Mouse (Mus musculus): ENCODE measurements around the gene Sacs. TPM values are rescaled to one million over a fixed set of nuclear protein-coding genes. Genes with fewer than 3 reads are reported as not detected.
"Not testable (repeated sequence)": the region's sequence is repeated elsewhere in the genome, so short reads cannot be mapped to it uniquely, and the experiment has no call there.

Gene Sacs
- polyA plus RNA-seq, 1 experiment: 0.02 TPM

- TF ChIP-seq GATA1 (IDR thresholded peaks at IDR 0.05; ENCODE audit: low read length): no peak
- TF ChIP-seq TAL1 (IDR thresholded peaks at IDR 0.05; ENCODE audit: low read length): no peak
- peaks cover 6% of the 10 kb centered on the region; the same call in 1 of the 2 replicates for H3K9me3 ChIP-seq (ENCODE audit: control insufficient read depth, low read length)
- H3K4me3 ChIP-seq (replicated peaks): no peak overlapping the region
- no peaks in the 10 kb centered on the region for H3K36me3 ChIP-seq (ENCODE audit: control insufficient read depth)
- no peaks in the 10 kb centered on the region for H3K4me1 ChIP-seq (ENCODE audit: control insufficient read depth)
- no peaks in the 10 kb centered on the region for H3K27me3 ChIP-seq (ENCODE audit: control insufficient read depth)
These were observed 13.1 kb upstream of the Sacs start for GRCm38 (mm10) chr14:61125201-61125600.

- not testable (repeated sequence) for H3K36me3 ChIP-seq (ENCODE audit: control insufficient read depth); H3K4me1 ChIP-seq (ENCODE audit: control insufficient read depth); H3K9me3 ChIP-seq (ENCODE audit: control insufficient read depth, low read length); H3K4me3 ChIP-seq (replicated peaks); H3K27me3 ChIP-seq (ENCODE audit: control insufficient read depth)
These were observed 10.9 kb upstream of the Sacs start for GRCm38 (mm10) chr14:61127365-61127764.

GRCm38 (mm10) chr14:61128961-61129507 is 9.2 kb upstream of the Sacs start:
- Histone ChIP-seq H3K4me3 (replicated peaks) (no peak overlapping the region), H3K36me3 (ENCODE audit: control insufficient read depth) (no peaks in the 10 kb centered on the region), H3K9me3 (ENCODE audit: control insufficient read depth, low read length) (no peaks in the 10 kb centered on the region), H3K27me3 (ENCODE audit: control insufficient read depth) (no peaks in the 10 kb centered on the region), H3K4me1 (ENCODE audit: control insufficient read depth) (no peaks in the 10 kb centered on the region)
- no peak for TF ChIP-seq GATA1 (IDR thresholded peaks at IDR 0.05; ENCODE audit: low read length)
- TF ChIP-seq TAL1 (IDR thresholded peaks at IDR 0.05; ENCODE audit: low read length): no peak

GRCm38 (mm10) chr14:61132556-61132955 is 5.7 kb upstream of the Sacs start:
- Histone ChIP-seq H3K36me3 (ENCODE audit: control insufficient read depth) (no peaks in the 10 kb centered on the region), H3K4me3 (replicated peaks) (no peak overlapping the region), H3K27me3 (ENCODE audit: control insufficient read depth) (peaks cover 3% of the 10 kb centered on the region), H3K9me3 (ENCODE audit: control insufficient read depth, low read length) (no peaks in the 10 kb centered on the region), H3K4me1 (ENCODE audit: control insufficient read depth) (no peaks in the 10 kb centered on the region)
- no peak for TF ChIP-seq GATA1 (IDR thresholded peaks at IDR 0.05; ENCODE audit: low read length)
- no peak for TF ChIP-seq TAL1 (IDR thresholded peaks at IDR 0.05; ENCODE audit: low read length)

- Histone ChIP-seq H3K4me3 (replicated peaks) (no peak overlapping the region), H3K27me3 (ENCODE audit: control insufficient read depth) (peaks cover 21% of the 10 kb centered on the region), H3K4me1 (ENCODE audit: control insufficient read depth) (no peaks in the 10 kb centered on the region), H3K36me3 (ENCODE audit: control insufficient read depth) (no peaks in the 10 kb centered on the region), H3K9me3 (ENCODE audit: control insufficient read depth, low read length) (no peaks in the 10 kb centered on the region)
- no peak for TF ChIP-seq TAL1 (IDR thresholded peaks at IDR 0.05; ENCODE audit: low read length)
These were observed 3.8 kb upstream of the Sacs start for GRCm38 (mm10) chr14:61134381-61135030.

GRCm38 (mm10) chr14:61137410-61137809 is 847 bp upstream of the Sacs start:
- H3K27me3 ChIP-seq (ENCODE audit: control insufficient read depth): peaks cover 24% of the 10 kb centered on the region
- no peaks in the 10 kb centered on the region for H3K36me3 ChIP-seq (ENCODE audit: control insufficient read depth)
- no peaks in the 10 kb centered on the region for H3K4me1 ChIP-seq (ENCODE audit: control insufficient read depth)
- no peaks in the 10 kb centered on the region for H3K9me3 ChIP-seq (ENCODE audit: control insufficient read depth, low read length)
- TF ChIP-seq TAL1 (IDR thresholded peaks at IDR 0.05; ENCODE audit: low read length) (no peak), GATA1 (IDR thresholded peaks at IDR 0.05; ENCODE audit: low read length) (no peak)
- H3K4me3 ChIP-seq (replicated peaks): no peak overlapping the region

GRCm38 (mm10) chr14:61138727-61139067 is 440 bp downstream of the Sacs start:
- H3K9me3 ChIP-seq (ENCODE audit: control insufficient read depth, low read length): no peaks in the 10 kb centered on the region
- no peaks in the 10 kb centered on the region for H3K4me1 ChIP-seq (ENCODE audit: control insufficient read depth)
- no peak for TF ChIP-seq GATA1 (IDR thresholded peaks at IDR 0.05; ENCODE audit: low read length)
- no peak for TF ChIP-seq TAL1 (IDR thresholded peaks at IDR 0.05; ENCODE audit: low read length)
- peaks cover 24% of the 10 kb centered on the region for H3K27me3 ChIP-seq (ENCODE audit: control insufficient read depth)
- H3K36me3 ChIP-seq (ENCODE audit: control insufficient read depth): no peaks in the 10 kb centered on the region
- no peak overlapping the region for H3K4me3 ChIP-seq (replicated peaks)

GRCm38 (mm10) chr14:61143358-61143757 is 5.1 kb downstream of the Sacs start:
- Histone ChIP-seq H3K4me3 (replicated peaks) (no peak overlapping the region), H3K36me3 (ENCODE audit: control insufficient read depth) (no peaks in the 10 kb centered on the region), H3K9me3 (ENCODE audit: control insufficient read depth, low read length) (no peaks in the 10 kb centered on the region), H3K27me3 (ENCODE audit: control insufficient read depth) (peaks cover 13% of the 10 kb centered on the region), H3K4me1 (ENCODE audit: control insufficient read depth) (no peaks in the 10 kb centered on the region)
- TF ChIP-seq GATA1 (IDR thresholded peaks at IDR 0.05; ENCODE audit: low read length) (no peak), TAL1 (IDR thresholded peaks at IDR 0.05; ENCODE audit: low read length) (no peak)

GRCm38 (mm10) chr14:61143869-61144268 is 5.6 kb downstream of the Sacs start:
- H3K4me1 ChIP-seq (ENCODE audit: control insufficient read depth): no peaks in the 10 kb centered on the region
- peaks cover 9% of the 10 kb centered on the region for H3K27me3 ChIP-seq (ENCODE audit: control insufficient read depth)
- TF ChIP-seq GATA1 (IDR thresholded peaks at IDR 0.05; ENCODE audit: low read length) (no peak), TAL1 (IDR thresholded peaks at IDR 0.05; ENCODE audit: low read length) (no peak)
- no peaks in the 10 kb centered on the region for H3K36me3 ChIP-seq (ENCODE audit: control insufficient read depth)
- H3K4me3 ChIP-seq (replicated peaks): no peak overlapping the region
- no peaks in the 10 kb centered on the region for H3K9me3 ChIP-seq (ENCODE audit: control insufficient read depth, low read length)

GRCm38 (mm10) chr14:61150416-61150815 is 12.2 kb downstream of the Sacs start:
- not testable (repeated sequence) for H3K4me3 ChIP-seq (replicated peaks); H3K36me3 ChIP-seq (ENCODE audit: control insufficient read depth); H3K9me3 ChIP-seq (ENCODE audit: control insufficient read depth, low read length); H3K4me1 ChIP-seq (ENCODE audit: control insufficient read depth); H3K27me3 ChIP-seq (ENCODE audit: control insufficient read depth)
